ENCODE assay signal across 8 mouse cellular contexts in genomic region chr2:80447291-80447791, GRCm38 (mm10). TPM values are rescaled to one million over a fixed set of nuclear protein-coding genes. Genes with fewer than 3 reads are reported as not detected.
DNase-seq lines count a peak whose midpoint lies in the region; ATAC-seq and TF ChIP-seq lines count a peak whose summit lies in the region.

Gene Frzb (minus strand): TSS chr2:80447625.

- no peaks in the 10 kb centered on the region for H3K36me3 ChIP-seq in spleen, adult 2 months (ENCODE audit: control insufficient read depth, insufficient read depth, low read length)
- H3K36me3 ChIP-seq in heart, embryonic 11.5 days (ENCODE audit: control insufficient read depth, insufficient read depth, low read length): no peaks in the 10 kb centered on the region
- no peaks in the 10 kb centered on the region for H3K36me3 ChIP-seq in kidney, embryonic 14.5 days (ENCODE audit: control insufficient read depth, insufficient read depth, low read length)
- no peaks in the 10 kb centered on the region for H3K36me3 ChIP-seq in liver, embryonic 13.5 days
- no peaks in the 10 kb centered on the region for H3K36me3 ChIP-seq in neural tube, embryonic 11.5 days (ENCODE audit: control insufficient read depth, insufficient read depth, low read length)

- ATAC-seq in heart, embryonic 11.5 days (replicated peaks; ENCODE audit: insufficient number of reproducible peaks, low FRiP score, low TSS enrichment): peak; percentile 73
- ATAC-seq in kidney, embryonic 14.5 days (ENCODE audit: low FRiP score, low TSS enrichment): peak; percentile 91
- ATAC-seq in liver, embryonic 13.5 days (ENCODE audit: low read depth): no peak
- peak; percentile 71 for ATAC-seq in neural tube, embryonic 11.5 days (ENCODE audit: insufficient read depth, low FRiP score, low TSS enrichment)

- 0 out of 2 replicates have a peak, but pooled peaks cover 2% of the 10 kb centered on the region for H3K9me3 ChIP-seq in heart, embryonic 11.5 days (replicated peaks; ENCODE audit: control insufficient read depth, low read length)
- 0 out of 2 replicates have a peak, but pooled peaks cover 3% of the 10 kb centered on the region for H3K9me3 ChIP-seq in kidney, embryonic 14.5 days (ENCODE audit: control insufficient read depth, low read length)
- H3K9me3 ChIP-seq in liver, embryonic 13.5 days (replicated peaks): peaks cover 4% of the 10 kb centered on the region; the same call in 1 of the 2 replicates
- H3K9me3 ChIP-seq in neural tube, embryonic 11.5 days (ENCODE audit: control insufficient read depth, low read length): 0 out of 2 replicates have a peak, but pooled peaks cover 3% of the 10 kb centered on the region

- no peak for TF ChIP-seq CTCF in spleen, adult 2 months (IDR thresholded peaks at IDR 0.05; ENCODE audit: extremely low read depth, insufficient read depth, insufficient read length, insufficient replicate concordance)

- no peak for TF ChIP-seq POLR2A in spleen, adult 2 months (IDR thresholded peaks at IDR 0.05; ENCODE audit: low read depth, low read length)

- H3K4me1 ChIP-seq in spleen, adult 2 months (ENCODE audit: control insufficient read depth, insufficient read depth, insufficient read length): no peaks in the 10 kb centered on the region
- H3K4me1 ChIP-seq in heart, embryonic 11.5 days (ENCODE audit: control insufficient read depth, insufficient read depth, low read length): no peaks in the 10 kb centered on the region
- 0 out of 2 replicates have a peak, but pooled peaks cover 6% of the 10 kb centered on the region for H3K4me1 ChIP-seq in kidney, embryonic 14.5 days (ENCODE audit: control insufficient read depth, insufficient read depth, low read length)
- peaks cover 8% of the 10 kb centered on the region; the same call in 1 of the 2 replicates for H3K4me1 ChIP-seq in liver, embryonic 13.5 days (replicated peaks)
- no peaks in the 10 kb centered on the region for H3K4me1 ChIP-seq in neural tube, embryonic 11.5 days (ENCODE audit: control insufficient read depth, insufficient read depth, low read length)

- H3K4me3 ChIP-seq in spleen, adult 2 months (ENCODE audit: extremely low read depth, insufficient read depth, insufficient read length): peak within 1 kb of the TSS; percentile 34; the same call in 1 of the 2 replicates
- peak within 1 kb of the TSS; percentile 45 for H3K4me3 ChIP-seq in heart, embryonic 11.5 days (ENCODE audit: low read depth, low read length)
- H3K4me3 ChIP-seq in kidney, embryonic 14.5 days (ENCODE audit: low read length): peak within 1 kb of the TSS; percentile 61
- peak within 1 kb of the TSS; percentile 53 for H3K4me3 ChIP-seq in liver, embryonic 13.5 days (replicated peaks)
- H3K4me3 ChIP-seq in neural tube, embryonic 11.5 days (ENCODE audit: low read depth, low read length): peak within 1 kb of the TSS; percentile 59

- H3K9ac ChIP-seq in heart, embryonic 11.5 days (ENCODE audit: low read depth, low read length): peak within 1 kb of the TSS; percentile 68
- H3K9ac ChIP-seq in kidney, embryonic 14.5 days (ENCODE audit: low read depth, low read length): peak within 1 kb of the TSS; percentile 62
- peak within 1 kb of the TSS; percentile 29; the same call in 1 of the 2 replicates for H3K9ac ChIP-seq in liver, embryonic 13.5 days
- H3K9ac ChIP-seq in neural tube, embryonic 11.5 days (ENCODE audit: low read length): peak within 1 kb of the TSS; percentile 80

- WGBS in spleen, adult 2 months: 2% methylated on average over 33 of the region's 33 CpGs
- under 1% methylated on average over 33 of the region's 33 CpGs for WGBS in heart, embryonic 11.5 days (ENCODE audit: insufficient replicate concordance)
- under 1% methylated on average over 33 of the region's 33 CpGs for WGBS in kidney, embryonic 14.5 days
- WGBS in liver, embryonic 13.5 days (ENCODE audit: insufficient replicate concordance): 1% methylated on average over 33 of the region's 33 CpGs
- 0% methylated on average over 33 of the region's 33 CpGs for WGBS in neural tube, embryonic 11.5 days

- H3K4me2 ChIP-seq in heart, embryonic 11.5 days: peak within 1 kb of the TSS; percentile 99
- peak within 1 kb of the TSS; percentile 98 for H3K4me2 ChIP-seq in kidney, embryonic 14.5 days (replicated peaks; ENCODE audit: low read depth, low read length)
- H3K4me2 ChIP-seq in liver, embryonic 13.5 days: peak within 1 kb of the TSS; percentile 69
- H3K4me2 ChIP-seq in neural tube, embryonic 11.5 days (ENCODE audit: low read depth): peak within 1 kb of the TSS; percentile 96

- no peak for DNase-seq in spleen, adult 2 months (ENCODE audit: low read depth in 1 of 2, low spot score in 2 of 2)
- no peak for DNase-seq in spleen, postnatal 14 days (ENCODE audit: low spot score in 2 of 2)
- DNase-seq in embryo, embryonic 9.5 days (ENCODE audit: extremely low spot score): peak; percentile 85
- DNase-seq in liver, embryonic 13.5 days: no peak
- DNase-seq in neural tube, embryonic 11.5 days (ENCODE audit: low spot score): peak; percentile 82
- peak; percentile 53 to 70 for DNase-seq in urinary bladder, postnatal 4 days (ENCODE audit: low spot score in 2 of 2)

- H3K27ac ChIP-seq in spleen, adult 2 months (ENCODE audit: insufficient read depth, low read length): peak within 1 kb of the TSS; percentile 47; the same call in 1 of the 2 replicates
- H3K27ac ChIP-seq in heart, embryonic 11.5 days (ENCODE audit: low read depth, low read length): peak within 1 kb of the TSS; percentile 63; the same call in 1 of the 2 replicates
- peak within 1 kb of the TSS; percentile 55 for H3K27ac ChIP-seq in kidney, embryonic 14.5 days (ENCODE audit: low read depth, low read length)
- H3K27ac ChIP-seq in liver, embryonic 13.5 days: no peak within 1 kb of the TSS
- peak within 1 kb of the TSS; percentile 74 for H3K27ac ChIP-seq in neural tube, embryonic 11.5 days (ENCODE audit: low read depth, low read length)

- H3K27me3 ChIP-seq in spleen, adult 2 months (ENCODE audit: control insufficient read depth, insufficient read depth, low read length): peaks cover 10% of the 10 kb centered on the region
- peaks cover 5% of the 10 kb centered on the region; the same call in 1 of the 2 replicates for H3K27me3 ChIP-seq in heart, embryonic 11.5 days (ENCODE audit: control insufficient read depth, insufficient read depth, low read length)
- peaks cover 4% of the 10 kb centered on the region; the same call in 1 of the 2 replicates for H3K27me3 ChIP-seq in kidney, embryonic 14.5 days (ENCODE audit: control insufficient read depth, insufficient read depth, low read length)
- H3K27me3 ChIP-seq in liver, embryonic 13.5 days: peaks cover 58% of the 10 kb centered on the region
- H3K27me3 ChIP-seq in neural tube, embryonic 11.5 days (ENCODE audit: control insufficient read depth, insufficient read depth, low read length): no peaks in the 10 kb centered on the region

RNA-seq across cellular contexts. Expression of gene Frzb, which starts in this region (rescaled TPM):
- 8.9 and 13.6 TPM in 2 replicates for polyA plus RNA-seq in spleen, adult 2 months (2012; rRNA removed)
- polyA plus RNA-seq in heart, embryonic 11.5 days (2014; fragmentation: Nextera tagmentation; extraction: Ambion mirVana): 8.6 and 10.1 TPM in 2 replicates
- polyA plus RNA-seq in kidney, embryonic 14.5 days (2014; fragmentation: Nextera tagmentation; extraction: Ambion mirVana): 11.4 and 21.9 TPM in 2 replicates
- 1.2 and 1.4 TPM in 2 replicates for polyA plus RNA-seq in liver, embryonic 13.5 days (2015; fragmentation: Nextera tagmentation; extraction: Ambion mirVana)
- polyA plus RNA-seq in neural tube, embryonic 11.5 days (2014; fragmentation: Nextera tagmentation; extraction: Ambion mirVana): 51.0 and 54.6 TPM in 2 replicates

Comparison
In these comparisons a context has a peak if more than half of its experiments do, and no peak if none do; other contexts are left out.
1. DNase-seq: peak in embryo, embryonic 9.5 days (single experiment), neural tube, embryonic 11.5 days (single experiment) and urinary bladder, postnatal 4 days (2 of 2); none in spleen, adult 2 months (0 of 2), spleen, postnatal 14 days (0 of 2) and liver, embryonic 13.5 days (single experiment).
2. H3K9ac ChIP-seq: peak in every context shown above with its lines; median percentile 80 in neural tube, embryonic 11.5 days; 68 in heart, embryonic 11.5 days; 62 in kidney, embryonic 14.5 days; 29 in liver, embryonic 13.5 days.
3. Peak in every context shown above with its lines, with median percentiles within 50 percentile points of each other: H3K4me3 ChIP-seq and H3K4me2 ChIP-seq.